9 mouse cellular contexts compared by ENCODE assay signal in genomic region chr11:73169231-73169630, GRCm38 (mm10). TPM values are rescaled to one million over a fixed set of nuclear protein-coding genes. Genes with fewer than 3 reads are reported as not detected.
A peak's percentile ranks its signal among the peaks of the same experiment; 100 is the strongest.
DNase-seq lines count a peak whose midpoint lies in the region; ATAC-seq and TF ChIP-seq lines count a peak whose summit lies in the region.
"Had no signal": no experiment of that assay in that cellular context is flagged by ENCODE, and none has a peak within 500 bp of the region (broad histone marks: within the 10 kb centered on the region; RNA-seq: fewer than 3 reads in every experiment).

No protein-coding gene starts in this region.

- no peak overlapping the region for H3K27ac ChIP-seq in kidney, embryonic 15.5 days
- no peak overlapping the region for H3K27ac ChIP-seq in liver, embryonic 11.5 days (ENCODE audit: low read depth, low read length)
- H3K27ac ChIP-seq in neural tube, embryonic 12.5 days, result no peak overlapping the region
- H3K27ac ChIP-seq: heart, embryonic 13.5 days had no signal

- H3K9ac ChIP-seq in kidney, embryonic 15.5 days, result no peak overlapping the region
- H3K9ac ChIP-seq in liver, embryonic 11.5 days (ENCODE audit: low read depth, low read length), result no peak overlapping the region
- H3K9ac ChIP-seq in neural tube, embryonic 12.5 days, result no peak overlapping the region
- H3K9ac ChIP-seq: heart, embryonic 13.5 days had no signal

- peaks cover 37% of the 10 kb centered on the region for H3K36me3 ChIP-seq in kidney, embryonic 15.5 days
- H3K36me3 ChIP-seq in liver, embryonic 11.5 days (ENCODE audit: control insufficient read depth, insufficient read depth, low read length), result peaks cover 6% of the 10 kb centered on the region; the same call in 1 of the 2 replicates
- peaks cover 13% of the 10 kb centered on the region; the same call in 1 of the 2 replicates for H3K36me3 ChIP-seq in neural tube, embryonic 12.5 days

- no peaks in the 10 kb centered on the region for H3K9me3 ChIP-seq in kidney, embryonic 15.5 days (replicated peaks)
- no peaks in the 10 kb centered on the region for H3K9me3 ChIP-seq in liver, embryonic 11.5 days (ENCODE audit: control insufficient read depth, low read length)
- no peaks in the 10 kb centered on the region for H3K9me3 ChIP-seq in neural tube, embryonic 12.5 days
- H3K9me3 ChIP-seq: heart, embryonic 13.5 days had no signal

- WGBS in kidney, embryonic 15.5 days, result 52% methylated on average over 4 of the region's 4 CpGs
- WGBS in liver, embryonic 11.5 days, result 56% methylated on average over 4 of the region's 4 CpGs
- 55% methylated on average over 4 of the region's 4 CpGs for WGBS in neural tube, embryonic 12.5 days

- peaks cover 21% of the 10 kb centered on the region for H3K4me1 ChIP-seq in kidney, embryonic 15.5 days
- no peaks in the 10 kb centered on the region; the same call in 1 of the 2 replicates for H3K4me1 ChIP-seq in liver, embryonic 11.5 days (replicated peaks; ENCODE audit: control insufficient read depth, insufficient read depth, low read length)
- H3K4me1 ChIP-seq in neural tube, embryonic 12.5 days, result no peaks in the 10 kb centered on the region

- no peak overlapping the region for H3K4me3 ChIP-seq in kidney, embryonic 15.5 days (replicated peaks)
- no peak overlapping the region for H3K4me3 ChIP-seq in liver, embryonic 11.5 days (ENCODE audit: low read depth, low read length)
- no peak overlapping the region for H3K4me3 ChIP-seq in neural tube, embryonic 12.5 days
- H3K4me3 ChIP-seq: heart, embryonic 13.5 days had no signal

- in situ Hi-C loops in Patski (cut with MboI; ENCODE audit: low pct_unique_long_range_greater_than_20kb), result no loop called here

- POLR2A ChIA-PET in Patski (lab: Charles Lee), result interaction anchor here (0.6 kb wide), 1 partner anchor 31 kb away, joined by 3 read pairs; the partner anchor contains the start of gene Haspin

- peak; percentile 64 for DNase-seq in kidney, adult 11 months
- no peak for DNase-seq in Patski (ENCODE audit: low read depth, low spot score)
- DNase-seq in kidney, adult 8-10 months, result peak; percentile 54 to 81
- peak; percentile 56 for DNase-seq in liver, embryonic 11.5 days (ENCODE audit: low spot score)
- DNase-seq in thymus, postnatal 25 days, result peak; percentile 65

- ATAC-seq in kidney, embryonic 15.5 days (replicated peaks; ENCODE audit: low FRiP score), result no peak
- peak; percentile 56 for ATAC-seq in Patski
- ATAC-seq in erythroblast, adult 5-6 weeks (replicated peaks; ENCODE audit: low FRiP score, poor library complexity, severe bottlenecking), result peak; percentile 80
- ATAC-seq in liver, embryonic 11.5 days (replicated peaks; ENCODE audit: low FRiP score), result peak; percentile 48; the same call in 1 of the 2 replicates
- peak; percentile 60; the same call in 1 of the 2 replicates for ATAC-seq in neural tube, embryonic 12.5 days (ENCODE audit: low FRiP score, low read depth)

- H3K4me2 ChIP-seq in kidney, embryonic 15.5 days, result no peak overlapping the region
- no peak overlapping the region for H3K4me2 ChIP-seq in liver, embryonic 11.5 days
- H3K4me2 ChIP-seq in neural tube, embryonic 12.5 days (replicated peaks), result no peak overlapping the region
- H3K4me2 ChIP-seq: heart, embryonic 13.5 days had no signal

- H3K27me3 ChIP-seq in kidney, embryonic 15.5 days, result no peaks in the 10 kb centered on the region
- H3K27me3 ChIP-seq in Patski, result no peaks in the 10 kb centered on the region
- H3K27me3 ChIP-seq in liver, embryonic 11.5 days (replicated peaks; ENCODE audit: control insufficient read depth, insufficient read depth, low read length), result no peaks in the 10 kb centered on the region
- H3K27me3 ChIP-seq in neural tube, embryonic 12.5 days (replicated peaks), result no peaks in the 10 kb centered on the region
- H3K27me3 ChIP-seq: heart, embryonic 13.5 days had no signal

- no peak for TF ChIP-seq CTCF in Patski (IDR thresholded peaks at IDR 0.05)

- CTCF ChIA-PET in Patski (lab: Charles Lee), result interaction anchor here (1.1 kb wide), 1 partner anchor 21 kb away, joined by 3 read pairs; no protein-coding TSS in a partner anchor

RNA-seq across cellular contexts. Expression of gene Emc6, which starts 7.6 kb away (rescaled TPM):
- polyA plus RNA-seq in kidney, embryonic 15.5 days (2015; fragmentation: Nextera tagmentation; extraction: Ambion mirVana), result 121 and 131 TPM in 2 replicates
- 79.4 TPM for polyA plus RNA-seq in Patski (2021)
- total RNA-seq in erythroblast, adult 5-6 weeks (2015; ENCODE audit: low replicate concordance), result 12.5 and 25.2 TPM in 2 replicates
- 3.3 and 6.0 TPM in 2 replicates for total RNA-seq in erythroblast, adult 5-6 weeks (2017; ENCODE audit: low replicate concordance)
- 145 and 148 TPM in 2 replicates for polyA plus RNA-seq in liver, embryonic 11.5 days (2014; fragmentation: Nextera tagmentation; extraction: Ambion mirVana)
- 122 and 129 TPM in 2 replicates for polyA plus RNA-seq in neural tube, embryonic 12.5 days (2016; fragmentation: Nextera tagmentation; extraction: Ambion mirVana)

RNA-seq across cellular contexts. Expression of gene Tax1bp3, which starts 7.7 kb away (rescaled TPM):
- 202 and 204 TPM in 2 replicates for polyA plus RNA-seq in kidney, embryonic 15.5 days (2015; fragmentation: Nextera tagmentation; extraction: Ambion mirVana)
- polyA plus RNA-seq in Patski (2021), result 157 TPM
- 3.1 and 4.4 TPM in 2 replicates for total RNA-seq in erythroblast, adult 5-6 weeks (2015; ENCODE audit: low replicate concordance)
- total RNA-seq in erythroblast, adult 5-6 weeks (2017; ENCODE audit: low replicate concordance), result 2.5 and 4.0 TPM in 2 replicates
- polyA plus RNA-seq in liver, embryonic 11.5 days (2014; fragmentation: Nextera tagmentation; extraction: Ambion mirVana), result 81.1 and 85.3 TPM in 2 replicates
- polyA plus RNA-seq in neural tube, embryonic 12.5 days (2016; fragmentation: Nextera tagmentation; extraction: Ambion mirVana), result 198 and 205 TPM in 2 replicates

RNA-seq across cellular contexts. Expression of gene P2rx5, which starts 9.0 kb away (rescaled TPM):
- polyA plus RNA-seq in kidney, embryonic 15.5 days (2015; fragmentation: Nextera tagmentation; extraction: Ambion mirVana), result 0.47 and 0.50 TPM in 2 replicates
- polyA plus RNA-seq in Patski (2021), result 6.0 TPM
- not detected in 2 replicates for total RNA-seq in erythroblast, adult 5-6 weeks (2015; ENCODE audit: low replicate concordance)
- total RNA-seq in erythroblast, adult 5-6 weeks (2017; ENCODE audit: low replicate concordance), result not detected in 2 replicates
- polyA plus RNA-seq in liver, embryonic 11.5 days (2014; fragmentation: Nextera tagmentation; extraction: Ambion mirVana), result 0.62 and 0.68 TPM in 2 replicates
- 0.22 and 0.30 TPM in 2 replicates for polyA plus RNA-seq in neural tube, embryonic 12.5 days (2016; fragmentation: Nextera tagmentation; extraction: Ambion mirVana)

RNA-seq across cellular contexts. Expression of gene Ctns, which starts 29.6 kb away (rescaled TPM):
- polyA plus RNA-seq in kidney, embryonic 15.5 days (2015; fragmentation: Nextera tagmentation; extraction: Ambion mirVana), result 17.7 and 18.2 TPM in 2 replicates
- polyA plus RNA-seq in Patski (2021), result 33.0 TPM
- 2.3 and 6.0 TPM in 2 replicates for total RNA-seq in erythroblast, adult 5-6 weeks (2015; ENCODE audit: low replicate concordance)
- total RNA-seq in erythroblast, adult 5-6 weeks (2017; ENCODE audit: low replicate concordance), result 3.5 and 6.0 TPM in 2 replicates
- 11.7 and 12.3 TPM in 2 replicates for polyA plus RNA-seq in liver, embryonic 11.5 days (2014; fragmentation: Nextera tagmentation; extraction: Ambion mirVana)
- polyA plus RNA-seq in neural tube, embryonic 12.5 days (2016; fragmentation: Nextera tagmentation; extraction: Ambion mirVana), result 21.5 and 26.1 TPM in 2 replicates

RNA-seq across cellular contexts. Expression of gene Shpk, which starts 30.0 kb away (rescaled TPM):
- polyA plus RNA-seq in kidney, embryonic 15.5 days (2015; fragmentation: Nextera tagmentation; extraction: Ambion mirVana), result 1.5 and 1.7 TPM in 2 replicates
- 5.6 TPM for polyA plus RNA-seq in Patski (2021)
- total RNA-seq in erythroblast, adult 5-6 weeks (2015; ENCODE audit: low replicate concordance), result 2.1 TPM in 1 of 2 replicates, not detected in the other
- 1.5 and 2.4 TPM in 2 replicates for total RNA-seq in erythroblast, adult 5-6 weeks (2017; ENCODE audit: low replicate concordance)
- 2.6 and 2.7 TPM in 2 replicates for polyA plus RNA-seq in liver, embryonic 11.5 days (2014; fragmentation: Nextera tagmentation; extraction: Ambion mirVana)
- polyA plus RNA-seq in neural tube, embryonic 12.5 days (2016; fragmentation: Nextera tagmentation; extraction: Ambion mirVana), result 1.9 and 2.3 TPM in 2 replicates
